Mouse (Mus musculus) kidney, adult 2 months (tissue): ENCODE data around the gene Chil3. TPM values are rescaled to one million over a fixed set of nuclear protein-coding genes. Genes with fewer than 3 reads are reported as not detected.

ENCODE experiments used
- DNase-seq: peaks from one replicate; pipeline ENCODE4 v3.0.0; 2021
- H3K27ac ChIP-seq: fragments of 200-500 bp; 2 replicates; pipeline ENCODE4 v1.5.1; 2012; ENCODE audit warnings: low read depth, low read length, control low read depth, inconsistent platforms; ENCODE audit not compliant: insufficient read depth
- H3K27me3 ChIP-seq: fragments of 200-500 bp; replicated peaks from 2 replicates; pipeline ENCODE4 v1.6.1; 2012; ENCODE audit warnings: mild to moderate bottlenecking, moderate library complexity, low read length, inconsistent platforms; ENCODE audit not compliant: control insufficient read depth, insufficient read depth
- H3K36me3 ChIP-seq: fragments of 200-500 bp; 2 replicates; pipeline ENCODE4 v1.6.1; 2012; ENCODE audit warnings: mild to moderate bottlenecking, moderate library complexity, low read length, inconsistent platforms; ENCODE audit not compliant: control insufficient read depth, insufficient read depth
- H3K4me1 ChIP-seq: fragments of 200-500 bp; 2 replicates; pipeline ENCODE4 v1.6.1; 2011; ENCODE audit warnings: low read length; ENCODE audit not compliant: control insufficient read depth, insufficient read depth
- H3K4me3 ChIP-seq: fragments of 200-500 bp; 2 replicates; pipeline ENCODE4 v1.5.1; 2011; ENCODE audit warnings: mild to moderate bottlenecking, low read depth, low read length, control low read depth; ENCODE audit not compliant: insufficient read depth
- CTCF ChIP-seq: fragments of 200-500 bp; conservative IDR thresholded peaks from 2 replicates; pipeline ENCODE4 v1.5.1; 2011; ENCODE audit warnings: low read depth, mild to moderate bottlenecking, control low read depth, low read length, moderate library complexity, mixed read lengths; ENCODE audit not compliant: insufficient read depth, insufficient read length
- POLR2A ChIP-seq: fragments of 200-500 bp; IDR thresholded peaks from one replicate; pipeline ENCODE4 v1.6.1; 2011; ENCODE audit warnings: low read depth, low read length, control low read depth
- WGBS: fragments of 180-500 bp; shearing (Covaris S2); methylation state at CpG from one replicate; pipeline ENCODE4 v1.1.7; 2018; 5-methylcytosine and 5-hydroxymethylcytosine counted together
- polyA plus RNA-seq: library from polyadenylated mRNA; depleted of rRNA; stranded (reverse); fragments of >200 nt; gene quantifications from 2 replicates; pipeline ENCODE4 v1.2.3, GENCODE M21; 2012; rRNA removed

Chil3 gene
- polyA plus RNA-seq, 1 experiment, result 0.14 TPM

GRCm38 (mm10) chr3:106112929-106113328 is 54.4 kb downstream of the Chil3 start, which contains the start of gene Chia1:
Gene Chia1 (plus strand): TSS chr3:106113229.
- Histone ChIP-seq H3K27me3 (no peaks in the 10 kb centered on the region), H3K36me3 (no peaks in the 10 kb centered on the region), H3K27ac (no peak within 1 kb of the TSS), H3K4me3 (no peak within 1 kb of the TSS), H3K4me1 (no peaks in the 10 kb centered on the region)
- WGBS, result 74% methylated on average over 3 of the region's 3 CpGs
- no peak for TF ChIP-seq CTCF
- TF ChIP-seq POLR2A, result no peak
- DNase-seq, result no peak

Other genes starting within 250 kb of the Chil3 start
- 0.57 and 1.4 TPM in 2 replicates for gene I830077J02Rik, start 234.9 kb downstream of the Chil3 start, polyA plus RNA-seq
- 28.6 and 36.4 TPM in 2 replicates for gene Wdr77, start 208.2 kb downstream of the Chil3 start, polyA plus RNA-seq
- 273 and 327 TPM in 2 replicates for gene Atp5f1, start 207.5 kb downstream of the Chil3 start, polyA plus RNA-seq
- gene Ovgp1, start 193.9 kb downstream of the Chil3 start, polyA plus RNA-seq, result 0.69 and 0.72 TPM in 2 replicates
- not detected in 2 replicates for gene Pifo, start 152.9 kb downstream of the Chil3 start, polyA plus RNA-seq
- gene Chil5, start 134.8 kb downstream of the Chil3 start, polyA plus RNA-seq, result 0.08 TPM in 1 of 2 replicates, not detected in the other
- gene Chia1, start 54.3 kb downstream of the Chil3 start, polyA plus RNA-seq, result 0.11 TPM in 2 replicates
- 0.19 TPM in 1 of 2 replicates, not detected in the other for gene Chil4, start 51.9 kb upstream of the Chil3 start, polyA plus RNA-seq
- 0.08 TPM in 1 of 2 replicates, not detected in the other for gene Chil6, start 238.6 kb upstream of the Chil3 start, polyA plus RNA-seq